Mouse (Mus musculus) kidney, embryonic 14.5 days (tissue): ENCODE results near the gene Grin2a. TPM values are rescaled to one million over a fixed set of nuclear protein-coding genes. Genes with fewer than 3 reads are reported as not detected.

Source experiments
- ATAC-seq: fragments of 200-750 bp; cut with Nextera tagmentation; 2 replicates; pipeline ENCODE4 v1.8.0; 2017; ENCODE audit warnings: moderate number of reproducible peaks, mild to moderate bottlenecking, moderate TSS enrichment, moderate library complexity; ENCODE audit not compliant: low FRiP score, low TSS enrichment
- H3K27ac ChIP-seq: fragments of 300-500 bp; sonication (generic); 2 replicates; pipeline ENCODE4 v1.5.1; 2014; ENCODE audit warnings: low read depth, mild to moderate bottlenecking, low read length, moderate library complexity, mixed read lengths
- H3K27me3 ChIP-seq: fragments of 300-500 bp; sonication (generic); 2 replicates; pipeline ENCODE4 v1.6.1; 2014; ENCODE audit warnings: mild to moderate bottlenecking, low read length; ENCODE audit not compliant: control insufficient read depth, insufficient read depth
- H3K36me3 ChIP-seq: fragments of 300-500 bp; sonication (generic); 2 replicates; pipeline ENCODE4 v1.6.1; 2014; ENCODE audit warnings: low read length, mixed read lengths; ENCODE audit not compliant: control insufficient read depth, insufficient read depth
- H3K4me1 ChIP-seq: fragments of 300-500 bp; sonication (generic); 2 replicates; pipeline ENCODE4 v1.6.1; 2014; ENCODE audit warnings: low read length, mixed read lengths; ENCODE audit not compliant: control insufficient read depth, insufficient read depth
- H3K4me2 ChIP-seq: fragments of 300-500 bp; sonication (generic); replicated peaks from 2 replicates; pipeline ENCODE4 v1.6.1; 2014; ENCODE audit warnings: low read depth, mild to moderate bottlenecking, low read length
- H3K4me3 ChIP-seq: fragments of 300-500 bp; sonication (generic); 2 replicates; pipeline ENCODE4 v1.5.1; 2014; ENCODE audit warnings: mild to moderate bottlenecking, low read length
- H3K9ac ChIP-seq: fragments of 300-500 bp; sonication (generic); 2 replicates; pipeline ENCODE4 v1.6.1; 2014; ENCODE audit warnings: low read depth, mild to moderate bottlenecking, low read length, moderate library complexity
- H3K9me3 ChIP-seq: fragments of 300-500 bp; sonication (generic); 2 replicates; pipeline ENCODE4 v1.6.1; 2016; ENCODE audit warnings: low read length; ENCODE audit not compliant: control insufficient read depth
- WGBS: fragments of 180-500 bp; shearing (Covaris S2); extraction: QIAGEN DNeasy Blood & Tissue Kit; methylation state at CpG from one replicate; pipeline ENCODE4 v1.1.7; 2014; 5-methylcytosine and 5-hydroxymethylcytosine counted together
- polyA plus RNA-seq: library from polyadenylated mRNA; unstranded; fragments of >200 nt; fragmentation: Nextera tagmentation; extraction: Ambion mirVana; gene quantifications from 2 replicates; pipeline ENCODE4 v1.2.1, GENCODE M21; 2014

The Grin2a gene
- polyA plus RNA-seq, 1 experiment from 2014 or later = 0.42 TPM

DNA sequence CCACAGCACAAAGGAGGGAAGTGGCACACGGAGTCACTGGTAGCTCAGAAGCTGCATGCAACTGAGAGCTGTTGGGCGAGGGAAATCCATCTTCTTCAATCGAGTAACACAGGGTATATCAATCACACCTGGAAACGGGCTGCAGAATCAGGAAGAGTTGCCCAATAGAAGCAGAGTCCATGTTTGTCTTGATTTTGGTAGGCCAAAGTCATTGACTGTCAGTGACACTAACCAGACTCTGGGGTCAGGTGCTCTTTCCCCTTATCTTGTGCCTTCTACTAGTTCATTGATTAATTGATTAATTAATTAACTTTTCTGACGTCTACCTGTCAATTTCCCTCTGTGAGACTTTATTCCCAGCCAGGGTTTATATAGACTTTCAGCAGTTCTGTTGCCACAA, 468.1 kb downstream of the Grin2a start:
- Histone ChIP-seq H3K4me2 (no peak overlapping the region), H3K27me3 (no peaks in the 10 kb centered on the region), H3K9me3 (no peaks in the 10 kb centered on the region), H3K27ac (no peak overlapping the region), H3K4me1 (no peaks in the 10 kb centered on the region), H3K4me3 (no peak overlapping the region), H3K9ac (no peak overlapping the region), H3K36me3 (no peaks in the 10 kb centered on the region)
- no peak for ATAC-seq
- 79% methylated on average over 5 of the region's 5 CpGs for WGBS

DNA sequence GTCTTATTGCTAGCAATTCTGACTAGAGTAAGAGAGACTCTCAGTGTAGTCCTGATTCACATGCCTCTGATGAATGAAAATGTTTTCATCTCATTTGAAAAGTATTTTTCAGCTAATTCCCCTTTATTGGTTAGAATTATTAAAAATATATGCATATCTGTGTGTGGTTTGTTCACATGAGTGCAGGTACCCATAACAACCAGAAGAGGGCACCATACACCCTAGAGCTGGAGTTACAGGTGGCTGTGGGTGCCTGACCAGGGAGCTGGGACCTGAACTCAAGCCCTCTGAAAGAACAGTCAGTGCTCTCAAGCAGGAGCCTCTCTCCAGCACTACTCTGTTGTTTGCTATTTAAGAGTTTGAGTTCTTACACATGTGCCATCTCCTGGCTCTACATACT, 472.0 kb downstream of the Grin2a start:
- H3K27ac ChIP-seq = no peak overlapping the region
- H3K27me3 ChIP-seq = no peaks in the 10 kb centered on the region
- H3K4me1 ChIP-seq = no peaks in the 10 kb centered on the region
- H3K36me3 ChIP-seq = no peaks in the 10 kb centered on the region
- H3K9ac ChIP-seq = no peak overlapping the region
- H3K4me2 ChIP-seq = no peak overlapping the region
- H3K4me3 ChIP-seq = no peak overlapping the region
- peaks cover 2% of the 10 kb centered on the region; the same call in 1 of the 2 replicates for H3K9me3 ChIP-seq
- ATAC-seq = no peak

Other genes starting within 250 kb of the Grin2a start
- not detected in 2 replicates for gene Rpl39l, start 174.7 kb upstream of the Grin2a start, polyA plus RNA-seq
- 2.9 and 3.1 TPM in 2 replicates for gene Atf7ip2, start 197.2 kb upstream of the Grin2a start, polyA plus RNA-seq